Mouse (Mus musculus): ENCODE data around the gene Sptb. TPM values are rescaled to one million over a fixed set of nuclear protein-coding genes. Genes with fewer than 3 reads are reported as not detected.

Gene Sptb
- polyA plus RNA-seq, 2 experiments = 39.7 to 59.4 TPM

- Histone ChIP-seq H3K9ac (replicated peaks) (peak overlapping the region; percentile 98), H3K4me2 (ENCODE audit: low read depth) (peak overlapping the region; percentile 96), H3K27me3 (ENCODE audit: control insufficient read depth, insufficient read depth, low read length) (peaks cover 4% of the 10 kb centered on the region; the same call in 1 of the 2 replicates), H3K4me3 (ENCODE audit: insufficient read depth in 1 of 2, low read depth in 2 of 2, low read length in 2 of 2) (peak overlapping the region; percentile 78 to 79), H3K9me3 (ENCODE audit: control insufficient read depth, low read length) (no peaks in the 10 kb centered on the region), H3K27ac (peak overlapping the region; percentile 82), H3K4me1 (replicated peaks; ENCODE audit: control insufficient read depth in 2 of 2, insufficient read depth in 2 of 2, low read length in 1 of 2) (peaks cover 44 to 47% of the 10 kb centered on the region in 2 experiments), H3K36me3 (replicated peaks; ENCODE audit: control insufficient read depth, insufficient read depth, low read depth) (peaks cover 45% of the 10 kb centered on the region)
- DNase-seq (ENCODE audit: low read depth in 3 of 3, low spot score in 3 of 3) = peak in 2 of 3 experiments; percentile 48 to 49
- WGBS (ENCODE audit: insufficient replicate concordance) = 54% methylated on average over 3 of the region's 3 CpGs
- no peak for TF ChIP-seq CTCF (IDR thresholded peaks at IDR 0.05; ENCODE audit: low read depth)
- TF ChIP-seq EP300 (IDR thresholded peaks at IDR 0.05; ENCODE audit: low read depth) = peak; percentile 21; the same call in 1 of the 2 replicates
- ATAC-seq (ENCODE audit: insufficient read depth) = no peak
Observed at GRCm38 (mm10) chr12:76708181-76708580, 2.2 kb downstream of the Sptb start.

GRCm38 (mm10) chr12:76696380-76696935 lies 13.9 kb downstream of the Sptb start:
- Histone ChIP-seq H3K9me3 (ENCODE audit: control insufficient read depth, low read length) (no peaks in the 10 kb centered on the region), H3K4me2 (ENCODE audit: low read depth) (peak overlapping the region; percentile 6), H3K27me3 (ENCODE audit: control insufficient read depth, insufficient read depth, low read length) (no peaks in the 10 kb centered on the region), H3K27ac (no peak overlapping the region), H3K4me1 (replicated peaks; ENCODE audit: control insufficient read depth in 2 of 2, insufficient read depth in 2 of 2, low read length in 1 of 2) (peaks cover 14 to 32% of the 10 kb centered on the region in 2 experiments), H3K9ac (replicated peaks) (no peak overlapping the region), H3K4me3 (ENCODE audit: insufficient read depth in 1 of 2, low read depth in 2 of 2, low read length in 2 of 2) (no peak overlapping the region), H3K36me3 (replicated peaks; ENCODE audit: control insufficient read depth, insufficient read depth, low read depth) (peaks cover 17% of the 10 kb centered on the region)
- no peak for ATAC-seq (ENCODE audit: insufficient read depth)
- WGBS (ENCODE audit: insufficient replicate concordance) = 85% methylated on average over 13 of the region's 13 CpGs
- no peak for DNase-seq (ENCODE audit: low read depth in 3 of 3, low spot score in 3 of 3)
- TF ChIP-seq EP300 (IDR thresholded peaks at IDR 0.05; ENCODE audit: low read depth) (no peak), CTCF (IDR thresholded peaks at IDR 0.05; ENCODE audit: low read depth) (no peak)

DNA sequence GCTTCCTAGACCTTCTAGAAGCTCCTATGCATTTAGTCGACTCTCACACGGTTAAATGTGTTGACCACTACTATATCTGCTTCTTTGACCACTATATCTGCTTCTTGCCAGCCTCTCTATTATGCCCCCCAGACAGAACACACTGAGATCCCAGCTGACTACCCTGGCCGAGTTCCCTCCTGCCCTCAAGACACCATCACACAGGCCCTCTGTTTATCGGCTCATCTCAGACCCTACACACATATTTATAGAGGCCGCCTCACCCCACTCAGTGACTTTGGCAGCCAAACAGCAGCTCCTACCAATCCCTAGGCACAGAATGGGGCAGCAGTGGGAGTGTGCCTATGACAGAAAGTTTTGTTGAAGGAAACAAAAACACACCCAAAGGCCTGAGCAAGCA lies 14.6 kb downstream of the Sptb start:
- 63% methylated on average over 5 of the region's 5 CpGs for WGBS (ENCODE audit: insufficient replicate concordance)
- no peak for DNase-seq (ENCODE audit: low read depth in 3 of 3, low spot score in 3 of 3)
- no peak for ATAC-seq (ENCODE audit: insufficient read depth)
- TF ChIP-seq EP300 (IDR thresholded peaks at IDR 0.05; ENCODE audit: low read depth) (no peak), CTCF (IDR thresholded peaks at IDR 0.05; ENCODE audit: low read depth) (no peak)
- Histone ChIP-seq H3K4me3 (ENCODE audit: insufficient read depth in 1 of 2, low read depth in 2 of 2, low read length in 2 of 2) (no peak overlapping the region), H3K9ac (replicated peaks) (peak overlapping the region; percentile 33; the same call in 1 of the 2 replicates), H3K36me3 (replicated peaks; ENCODE audit: control insufficient read depth, insufficient read depth, low read depth) (peaks cover 17% of the 10 kb centered on the region), H3K4me2 (ENCODE audit: low read depth) (peak overlapping the region; percentile 41), H3K27me3 (ENCODE audit: control insufficient read depth, insufficient read depth, low read length) (no peaks in the 10 kb centered on the region), H3K9me3 (ENCODE audit: control insufficient read depth, low read length) (no peaks in the 10 kb centered on the region), H3K27ac (no peak overlapping the region), H3K4me1 (replicated peaks; ENCODE audit: control insufficient read depth in 2 of 2, insufficient read depth in 2 of 2, low read length in 1 of 2) (peaks cover 17 to 33% of the 10 kb centered on the region in 2 experiments)

DNA sequence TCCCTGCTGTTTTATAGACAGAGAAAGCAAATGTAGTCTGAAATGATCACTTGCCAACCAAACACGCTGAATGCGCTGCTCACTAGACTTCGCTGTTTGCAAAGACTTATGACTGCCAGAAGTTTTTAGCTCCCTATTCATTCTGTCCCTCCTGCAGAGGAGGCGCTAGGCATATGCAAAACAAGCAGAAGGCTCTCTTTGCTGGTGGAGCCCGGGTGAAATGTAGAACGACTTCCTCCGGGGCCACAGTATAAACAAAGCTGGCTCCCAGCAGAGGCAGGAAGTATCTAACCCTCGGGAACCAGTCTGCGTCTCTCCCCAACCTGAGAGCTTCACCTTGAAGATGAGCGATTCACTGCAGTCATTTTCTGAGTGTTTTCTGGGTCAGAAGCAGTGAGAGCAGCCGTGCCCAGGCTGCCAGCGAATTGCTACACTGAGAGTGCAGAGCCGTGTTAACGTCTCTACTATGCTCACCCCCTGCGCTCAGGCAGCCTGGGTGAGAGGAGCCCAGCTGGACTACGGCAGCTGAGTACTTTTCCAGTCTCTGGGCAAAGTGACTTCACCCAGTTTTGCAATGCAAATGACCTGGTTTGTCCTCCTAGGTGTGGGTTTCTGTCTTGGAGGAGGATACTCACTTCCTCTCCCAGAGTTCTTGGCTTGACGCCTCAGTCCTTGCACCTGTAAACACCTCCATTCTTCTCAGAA lies 15.4 kb downstream of the Sptb start:
- ATAC-seq (ENCODE audit: insufficient read depth) (no peak), DNase-seq (ENCODE audit: low read depth in 3 of 3, low spot score in 3 of 3) (no peak)
- Histone ChIP-seq H3K27me3 (ENCODE audit: control insufficient read depth, insufficient read depth, low read length) (no peaks in the 10 kb centered on the region), H3K9ac (replicated peaks) (peak overlapping the region; percentile 21), H3K9me3 (ENCODE audit: control insufficient read depth, low read length) (no peaks in the 10 kb centered on the region), H3K4me1 (replicated peaks; ENCODE audit: control insufficient read depth in 2 of 2, insufficient read depth in 2 of 2, low read length in 1 of 2) (peaks cover 20 to 42% of the 10 kb centered on the region in 2 experiments), H3K4me2 (ENCODE audit: low read depth) (peak overlapping the region; percentile 41), H3K4me3 (ENCODE audit: insufficient read depth in 1 of 2, low read depth in 2 of 2, low read length in 2 of 2) (no peak overlapping the region; a peak in 1 of 4 replicates), H3K36me3 (replicated peaks; ENCODE audit: control insufficient read depth, insufficient read depth, low read depth) (peaks cover 20% of the 10 kb centered on the region), H3K27ac (no peak overlapping the region)
- TF ChIP-seq EP300 (IDR thresholded peaks at IDR 0.05; ENCODE audit: low read depth) (no peak), CTCF (IDR thresholded peaks at IDR 0.05; ENCODE audit: low read depth) (no peak)
- 19% methylated on average over 17 of the region's 17 CpGs for WGBS (ENCODE audit: insufficient replicate concordance)

DNA sequence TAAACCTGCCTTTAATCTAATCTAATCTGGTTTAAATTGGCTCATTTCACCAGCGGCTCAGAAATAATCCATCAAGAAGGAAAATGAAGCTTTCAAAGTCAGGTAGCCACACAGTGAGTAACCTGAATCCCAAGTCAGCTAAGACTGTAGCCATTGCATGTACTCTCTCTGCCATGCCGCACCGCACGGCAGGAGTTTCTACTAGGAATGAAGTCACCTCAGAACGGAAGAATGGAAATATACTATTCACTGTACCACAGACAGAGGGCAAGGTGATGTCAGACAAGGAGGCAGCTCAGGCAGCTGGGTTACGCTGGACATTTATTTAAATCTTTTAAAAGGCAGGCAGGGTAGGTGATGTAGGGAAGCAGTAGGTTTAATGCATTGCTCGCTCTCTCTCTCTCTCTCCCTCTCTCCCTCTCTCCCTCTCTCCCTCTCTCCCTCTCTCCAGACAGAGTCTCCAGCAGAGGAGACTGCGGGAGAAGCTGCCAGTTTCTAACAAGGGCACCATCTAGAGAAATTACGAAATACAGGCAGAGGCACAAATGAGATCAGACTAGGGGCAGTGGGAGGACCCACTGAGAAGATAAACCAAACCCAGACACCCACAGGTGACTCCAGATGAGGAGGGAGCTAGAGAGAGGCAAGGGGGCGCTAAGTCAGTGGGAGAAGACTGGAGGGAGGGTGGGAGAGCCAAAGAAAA lies 22.7 kb downstream of the Sptb start:
- TF ChIP-seq EP300 (IDR thresholded peaks at IDR 0.05; ENCODE audit: low read depth) = no peak
- Histone ChIP-seq H3K4me2 (ENCODE audit: low read depth) (no peak overlapping the region), H3K9ac (replicated peaks) (no peak overlapping the region), H3K4me1 (replicated peaks; ENCODE audit: control insufficient read depth in 2 of 2, insufficient read depth in 2 of 2, low read length in 1 of 2) (peaks cover 32 to 67% of the 10 kb centered on the region in 2 experiments), H3K27me3 (ENCODE audit: control insufficient read depth, insufficient read depth, low read length) (no peaks in the 10 kb centered on the region), H3K4me3 (ENCODE audit: insufficient read depth in 1 of 2, low read depth in 2 of 2, low read length in 2 of 2) (no peak overlapping the region), H3K9me3 (ENCODE audit: control insufficient read depth, low read length) (no peaks in the 10 kb centered on the region), H3K27ac (no peak overlapping the region), H3K36me3 (replicated peaks; ENCODE audit: control insufficient read depth, insufficient read depth, low read depth) (peaks cover 49% of the 10 kb centered on the region)
- DNase-seq (ENCODE audit: low read depth in 3 of 3, low spot score in 3 of 3) = no peak
- ATAC-seq (ENCODE audit: insufficient read depth) = no peak
- WGBS (ENCODE audit: insufficient replicate concordance) = 79% methylated on average over 10 of the region's 10 CpGs

Data from liver, embryonic 14.5 days (tissue).